Mouse (Mus musculus) midbrain, embryonic 13.5 days (tissue): ENCODE data around the gene Mecom. TPM values are rescaled to one million over a fixed set of nuclear protein-coding genes. Genes with fewer than 3 reads are reported as not detected.

Experiments
- ATAC-seq: fragments of 200-750 bp; cut with Nextera tagmentation; 2 replicates; pipeline ENCODE4 v1.8.0; 2017; ENCODE audit warnings: mild to moderate bottlenecking, moderate TSS enrichment, moderate library complexity
- H3K27ac ChIP-seq: fragments of 300-500 bp; sonication (generic); 2 replicates; pipeline ENCODE4 v1.5.1; 2015; ENCODE audit warnings: inconsistent platforms, mild to moderate bottlenecking, moderate library complexity
- H3K27me3 ChIP-seq: fragments of 300-500 bp; sonication (generic); 2 replicates; pipeline ENCODE4 v1.6.1; 2015; ENCODE audit warnings: mild to moderate bottlenecking, inconsistent platforms
- H3K36me3 ChIP-seq: fragments of 300-500 bp; sonication (generic); 2 replicates; pipeline ENCODE4 v1.6.1; 2015; ENCODE audit warnings: mild to moderate bottlenecking, inconsistent platforms
- H3K4me1 ChIP-seq: fragments of 300-500 bp; sonication (generic); replicated peaks from 2 replicates; pipeline ENCODE4 v1.6.1; 2015; ENCODE audit warnings: inconsistent platforms
- H3K4me2 ChIP-seq: fragments of 300-500 bp; sonication (generic); replicated peaks from 2 replicates; pipeline ENCODE4 v1.6.1; 2015; ENCODE audit warnings: moderate library complexity, mild to moderate bottlenecking, inconsistent platforms
- H3K4me3 ChIP-seq: fragments of 300-500 bp; sonication (generic); replicated peaks from 2 replicates; pipeline ENCODE4 v1.5.1; 2015; ENCODE audit warnings: mild to moderate bottlenecking, inconsistent platforms
- H3K9ac ChIP-seq: fragments of 300-500 bp; sonication (generic); replicated peaks from 2 replicates; pipeline ENCODE4 v1.6.1; 2015; ENCODE audit warnings: mild to moderate bottlenecking, inconsistent platforms
- H3K9me3 ChIP-seq: fragments of 300-500 bp; sonication (generic); 2 replicates; pipeline ENCODE4 v1.6.1; 2016; ENCODE audit warnings: mild to moderate bottlenecking, inconsistent platforms
- WGBS: fragments of 180-500 bp; shearing (Covaris S2); methylation state at CpG from one replicate; pipeline ENCODE4 v1.1.7; 2015; 5-methylcytosine and 5-hydroxymethylcytosine counted together
- polyA plus RNA-seq: library from polyadenylated mRNA; unstranded; fragments of >200 nt; fragmentation: Nextera tagmentation; extraction: Ambion mirVana; gene quantifications from 2 replicates; pipeline ENCODE4 v1.2.1, GENCODE M21; 2015

The Mecom gene
- polyA plus RNA-seq, 1 experiment from 2014 or later, result 11.1 TPM

DNA sequence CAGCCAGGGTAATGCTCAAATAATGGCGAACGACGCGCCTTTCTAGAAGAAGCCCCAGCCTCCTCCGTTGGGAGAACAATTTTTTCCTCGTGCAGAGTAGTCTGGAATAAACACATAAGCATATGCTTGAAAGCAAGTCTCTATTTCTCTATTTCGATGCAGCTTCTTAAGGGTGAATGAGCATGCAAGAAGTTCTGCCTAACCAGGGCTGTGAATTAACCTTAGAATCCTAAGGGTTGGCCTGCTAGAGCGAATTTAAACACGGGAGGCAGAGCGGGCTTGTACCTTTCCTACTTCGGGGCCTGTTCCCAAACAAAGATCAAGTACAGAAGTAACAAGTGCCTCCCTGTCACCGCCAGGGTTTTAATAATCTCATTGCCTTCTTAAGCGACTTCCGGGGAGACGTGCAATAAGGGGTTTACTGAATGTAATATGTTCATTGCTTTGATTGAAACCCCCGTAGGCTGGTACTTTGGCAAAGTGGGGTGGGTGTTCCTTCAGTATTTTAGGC, 42.0 kb downstream of the Mecom start:
- WGBS, result 8% methylated on average over 16 of the region's 16 CpGs
- peaks cover 59% of the 10 kb centered on the region for H3K4me1 ChIP-seq
- H3K36me3 ChIP-seq, result no peaks in the 10 kb centered on the region
- ATAC-seq, result no peak
- no peak overlapping the region for H3K9ac ChIP-seq
- peak overlapping the region; percentile 32 for H3K4me2 ChIP-seq
- H3K9me3 ChIP-seq, result no peaks in the 10 kb centered on the region
- H3K27me3 ChIP-seq, result peaks cover 45% of the 10 kb centered on the region
- H3K27ac ChIP-seq, result no peak overlapping the region
- H3K4me3 ChIP-seq, result 0 out of 2 replicates have a peak overlapping the region, but pooled peaks have one; percentile 9

GRCm38 (mm10) chr3:30504561-30504960, 43.2 kb downstream of the Mecom start:
- Histone ChIP-seq H3K36me3 (no peaks in the 10 kb centered on the region), H3K27ac (no peak overlapping the region), H3K4me2 (no peak overlapping the region), H3K4me1 (peaks cover 51% of the 10 kb centered on the region), H3K9ac (no peak overlapping the region), H3K4me3 (no peak overlapping the region), H3K27me3 (peaks cover 32% of the 10 kb centered on the region), H3K9me3 (no peaks in the 10 kb centered on the region)
- 43% methylated on average over 7 of the region's 7 CpGs for WGBS
- ATAC-seq, result no peak

GRCm38 (mm10) chr3:30503821-30504220, 44.0 kb downstream of the Mecom start:
- H3K9ac ChIP-seq, result no peak overlapping the region
- peaks cover 44% of the 10 kb centered on the region for H3K4me1 ChIP-seq
- no peaks in the 10 kb centered on the region for H3K9me3 ChIP-seq
- H3K27me3 ChIP-seq, result peaks cover 27% of the 10 kb centered on the region
- no peaks in the 10 kb centered on the region for H3K36me3 ChIP-seq
- no peak overlapping the region for H3K4me3 ChIP-seq
- no peak overlapping the region for H3K27ac ChIP-seq
- no peak overlapping the region for H3K4me2 ChIP-seq
- no peak for ATAC-seq

DNA sequence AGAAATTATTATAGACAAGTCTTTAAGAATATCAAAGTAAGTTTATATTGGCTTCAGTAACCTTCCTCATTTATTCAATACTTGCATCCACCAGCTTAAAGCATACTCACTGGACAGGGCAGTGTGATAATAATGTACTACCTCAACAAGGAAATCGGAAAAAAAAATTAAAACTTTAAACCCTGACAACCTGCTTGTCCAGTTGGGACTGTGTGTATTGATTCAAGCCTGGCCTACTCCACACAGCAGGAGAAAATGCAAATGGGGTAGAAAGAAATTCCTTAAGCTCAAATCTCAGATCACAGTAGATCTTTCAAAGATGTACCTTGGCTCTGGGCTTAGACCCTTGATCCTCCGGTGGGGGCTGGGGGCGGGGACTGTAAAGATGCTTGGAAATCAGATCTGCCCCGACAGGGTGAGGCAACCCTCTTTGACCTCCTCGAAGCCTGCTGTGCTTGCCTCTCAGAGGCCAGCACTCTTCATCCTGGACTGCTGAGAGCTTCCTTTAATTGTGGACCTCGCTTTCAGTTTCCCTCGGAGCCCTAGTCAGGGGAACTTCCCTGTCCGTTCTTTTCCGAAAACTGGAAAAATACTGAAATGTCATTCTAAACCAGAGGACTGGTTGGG, 49.5 kb downstream of the Mecom start:
- WGBS, result 10% methylated on average over 9 of the region's 9 CpGs
- no peak overlapping the region for H3K27ac ChIP-seq
- no peak overlapping the region for H3K9ac ChIP-seq
- H3K9me3 ChIP-seq, result no peaks in the 10 kb centered on the region
- peaks cover 3% of the 10 kb centered on the region; the same call in 1 of the 2 replicates for H3K4me1 ChIP-seq
- peaks cover 5% of the 10 kb centered on the region; the same call in 1 of the 2 replicates for H3K27me3 ChIP-seq
- H3K36me3 ChIP-seq, result no peaks in the 10 kb centered on the region
- no peak overlapping the region for H3K4me3 ChIP-seq
- no peak overlapping the region for H3K4me2 ChIP-seq
- ATAC-seq, result no peak

DNA sequence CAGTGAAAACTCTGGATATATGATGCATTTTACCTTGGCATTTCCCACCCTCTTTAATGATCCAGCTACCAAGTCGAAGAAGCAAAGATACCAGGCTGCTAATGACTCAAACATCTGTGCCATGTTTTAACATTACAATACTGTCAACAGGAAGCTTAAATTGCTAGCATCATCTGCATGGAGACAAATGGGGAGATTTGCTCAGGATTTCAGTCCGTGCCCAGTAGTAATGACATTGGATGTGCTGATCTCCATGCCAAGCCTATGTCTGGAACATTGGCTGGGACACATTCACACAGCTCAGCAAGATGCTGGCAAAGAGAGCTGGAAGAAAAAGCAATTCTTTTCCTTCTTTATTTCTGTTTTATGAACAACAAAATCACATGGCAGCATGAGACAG, 53.4 kb downstream of the Mecom start:
- H3K4me1 ChIP-seq, result peaks cover 3% of the 10 kb centered on the region; the same call in 1 of the 2 replicates
- H3K4me3 ChIP-seq, result no peak overlapping the region
- H3K27ac ChIP-seq, result no peak overlapping the region
- ATAC-seq, result no peak
- no peak overlapping the region for H3K9ac ChIP-seq
- H3K4me2 ChIP-seq, result no peak overlapping the region
- no peaks in the 10 kb centered on the region for H3K27me3 ChIP-seq
- 80% methylated on average over 2 of the region's 2 CpGs for WGBS
- H3K36me3 ChIP-seq, result no peaks in the 10 kb centered on the region
- peaks cover 6% of the 10 kb centered on the region for H3K9me3 ChIP-seq

GRCm38 (mm10) chr3:30488808-30489207, 59.0 kb downstream of the Mecom start:
- Histone ChIP-seq H3K27me3 (no peaks in the 10 kb centered on the region), H3K4me3 (no peak overlapping the region), H3K4me1 (peaks cover 3% of the 10 kb centered on the region; the same call in 1 of the 2 replicates), H3K4me2 (no peak overlapping the region), H3K36me3 (no peaks in the 10 kb centered on the region), H3K27ac (no peak overlapping the region), H3K9me3 (peaks cover 6% of the 10 kb centered on the region), H3K9ac (no peak overlapping the region)
- no peak for ATAC-seq
- WGBS, result 80% methylated on average over 4 of the region's 4 CpGs

- H3K4me3 ChIP-seq, result no peak overlapping the region
- no peaks in the 10 kb centered on the region for H3K27me3 ChIP-seq
- no peak overlapping the region for H3K4me2 ChIP-seq
- no peak overlapping the region for H3K9ac ChIP-seq
- no peaks in the 10 kb centered on the region for H3K9me3 ChIP-seq
- H3K4me1 ChIP-seq, result peaks cover 16% of the 10 kb centered on the region
- WGBS, result 95% methylated on average over 4 of the region's 4 CpGs
- no peak overlapping the region for H3K27ac ChIP-seq
- no peak for ATAC-seq
- H3K36me3 ChIP-seq, result no peaks in the 10 kb centered on the region
Measured at GRCm38 (mm10) chr3:30486422-30486821, 61.4 kb downstream of the Mecom start.

- no peaks in the 10 kb centered on the region for H3K9me3 ChIP-seq
- ATAC-seq, result no peak
- no peak overlapping the region for H3K4me2 ChIP-seq
- WGBS, result 7% methylated on average over 5 of the region's 5 CpGs
- no peak overlapping the region for H3K4me3 ChIP-seq
- no peak overlapping the region for H3K9ac ChIP-seq
- no peaks in the 10 kb centered on the region for H3K27me3 ChIP-seq
- no peaks in the 10 kb centered on the region for H3K36me3 ChIP-seq
- H3K27ac ChIP-seq, result no peak overlapping the region
- H3K4me1 ChIP-seq, result peaks cover 16% of the 10 kb centered on the region
Measured at GRCm38 (mm10) chr3:30483006-30483684, 64.7 kb downstream of the Mecom start.

- no peak overlapping the region for H3K4me3 ChIP-seq
- no peak for ATAC-seq
- no peaks in the 10 kb centered on the region for H3K36me3 ChIP-seq
- H3K4me2 ChIP-seq, result no peak overlapping the region
- peaks cover 16% of the 10 kb centered on the region for H3K4me1 ChIP-seq
- H3K27ac ChIP-seq, result no peak overlapping the region
- H3K9ac ChIP-seq, result no peak overlapping the region
- 73% methylated on average over 10 of the region's 10 CpGs for WGBS
- H3K9me3 ChIP-seq, result no peaks in the 10 kb centered on the region
- H3K27me3 ChIP-seq, result no peaks in the 10 kb centered on the region
Measured at GRCm38 (mm10) chr3:30481682-30482081, 66.1 kb downstream of the Mecom start.

GRCm38 (mm10) chr3:30480551-30480950, 67.3 kb downstream of the Mecom start:
- no peak for ATAC-seq

DNA sequence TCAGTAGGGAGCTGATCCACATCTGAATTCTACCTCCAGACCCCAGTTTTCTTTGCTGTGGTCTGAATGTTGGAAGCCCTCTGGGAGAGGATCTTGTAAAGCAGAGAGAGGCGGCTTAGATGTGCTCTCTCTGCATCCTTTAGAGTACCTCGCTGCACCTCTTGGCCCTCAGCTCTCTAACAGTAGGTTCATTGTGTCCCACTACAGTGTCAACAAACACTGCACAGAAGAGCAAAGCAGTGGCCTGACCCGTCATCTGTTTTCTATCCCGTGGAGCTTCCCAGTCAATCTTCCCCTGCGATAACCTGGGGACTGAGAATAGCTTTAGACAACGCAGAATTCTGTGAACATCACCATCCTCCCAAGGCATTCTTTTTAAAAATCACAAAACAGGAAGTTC, 69.6 kb downstream of the Mecom start:
- 56% methylated on average over 6 of the region's 6 CpGs for WGBS
- no peak overlapping the region for H3K9ac ChIP-seq
- H3K9me3 ChIP-seq, result no peaks in the 10 kb centered on the region
- no peaks in the 10 kb centered on the region for H3K27me3 ChIP-seq
- H3K27ac ChIP-seq, result no peak overlapping the region
- no peak overlapping the region for H3K4me2 ChIP-seq
- peaks cover 8% of the 10 kb centered on the region for H3K4me1 ChIP-seq
- no peak for ATAC-seq
- H3K36me3 ChIP-seq, result no peaks in the 10 kb centered on the region
- H3K4me3 ChIP-seq, result no peak overlapping the region

More at GRCm38 (mm10) chr3:30480551-30480950, 67.3 kb downstream of the Mecom start:
- Histone ChIP-seq H3K27me3 (no peaks in the 10 kb centered on the region), H3K36me3 (no peaks in the 10 kb centered on the region), H3K9ac (no peak overlapping the region), H3K4me2 (no peak overlapping the region), H3K4me3 (no peak overlapping the region), H3K27ac (no peak overlapping the region), H3K9me3 (no peaks in the 10 kb centered on the region), H3K4me1 (peaks cover 16% of the 10 kb centered on the region)
- 76% methylated on average over 6 of the region's 6 CpGs for WGBS

GRCm38 (mm10) chr3:30477008-30477407, 70.8 kb downstream of the Mecom start:
- no peaks in the 10 kb centered on the region for H3K27me3 ChIP-seq
- H3K4me2 ChIP-seq, result no peak overlapping the region
- WGBS, result 48% methylated on average over 5 of the region's 5 CpGs
- H3K27ac ChIP-seq, result no peak overlapping the region
- no peak for ATAC-seq
- H3K9ac ChIP-seq, result no peak overlapping the region
- H3K36me3 ChIP-seq, result no peaks in the 10 kb centered on the region
- no peaks in the 10 kb centered on the region for H3K9me3 ChIP-seq
- H3K4me1 ChIP-seq, result 0 out of 2 replicates have a peak, but pooled peaks cover 4% of the 10 kb centered on the region
- no peak overlapping the region for H3K4me3 ChIP-seq
